ENCODE assay signal across 9 mouse cellular contexts in the genomic region with DNA sequence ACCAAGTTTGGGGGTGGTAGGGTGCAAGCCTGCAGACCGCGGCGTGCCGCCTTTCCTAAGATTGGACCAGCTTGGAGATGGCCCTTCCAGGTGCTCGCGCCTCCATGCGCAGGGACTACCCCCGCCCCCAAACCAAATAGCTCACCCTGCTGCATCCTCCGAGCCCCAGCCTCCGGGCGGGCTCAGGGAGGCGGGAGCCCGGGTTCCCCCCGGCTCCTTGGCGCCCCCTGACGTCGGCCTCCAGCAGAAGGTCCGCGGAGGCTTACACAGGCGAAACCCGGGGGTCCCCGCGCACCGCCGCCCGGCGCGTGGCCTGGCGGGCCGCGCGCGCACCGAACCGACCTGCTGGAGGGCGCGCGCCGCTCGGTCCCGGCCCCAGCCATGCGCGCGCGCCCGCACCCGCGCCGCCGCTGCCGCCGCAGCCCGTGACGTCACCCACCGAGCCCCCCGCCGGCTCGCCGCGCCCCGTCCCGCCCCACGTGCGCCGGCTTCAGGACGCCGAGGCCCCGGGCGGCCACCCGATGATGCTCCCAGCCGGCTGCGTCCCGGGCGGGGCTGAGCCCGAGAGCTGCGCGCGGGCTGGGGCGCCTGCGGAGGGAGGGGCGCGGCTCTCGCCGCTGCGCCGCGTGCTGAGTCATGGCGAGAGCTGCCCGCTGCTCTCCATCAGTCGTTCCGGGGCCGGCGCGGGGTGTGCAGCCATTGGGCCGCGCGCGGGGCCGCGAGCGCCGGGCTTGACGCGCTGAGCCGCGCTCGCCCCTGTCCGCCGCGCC. TPM values are rescaled to one million over a fixed set of nuclear protein-coding genes. Genes with fewer than 3 reads are reported as not detected.
A peak's percentile ranks its signal among the peaks of the same experiment; 100 is the strongest.
DNase-seq lines count a peak whose midpoint lies in the region; ATAC-seq and TF ChIP-seq lines count a peak whose summit lies in the region.
"Had no signal": no experiment of that assay in that cellular context is flagged by ENCODE, and none has a peak within 500 bp of the region (broad histone marks: within the 10 kb centered on the region; RNA-seq: fewer than 3 reads in every experiment).

A gene (minus strand): TSS at position 396 of the 770 bp plus-strand sequence.

- peak; percentile 90 for ATAC-seq in hindbrain, embryonic 16.5 days
- peak; percentile 56 for ATAC-seq in megakaryocyte progenitor cell, adult 5-6 weeks (replicated peaks; ENCODE audit: poor library complexity)

- 0 out of 2 replicates have a peak, but pooled peaks cover 1% of the 10 kb centered on the region for H3K36me3 ChIP-seq in hindbrain, embryonic 16.5 days (ENCODE audit: control insufficient read depth, insufficient read depth, low read length)
- H3K36me3 ChIP-seq in small intestine, adult 2 months (ENCODE audit: control insufficient read depth, insufficient read depth, low read length): no peaks in the 10 kb centered on the region
- H3K36me3 ChIP-seq: G1E had no signal

- DNase-seq in ovary, adult 18-20 months (ENCODE audit: low spot score): peak; percentile 46
- DNase-seq in ovary, postnatal 10 days (ENCODE audit: low spot score): no peak
- peak; percentile 67 for DNase-seq in embryo, embryonic 10 days (ENCODE audit: low spot score)
- peak; percentile 33 to 44 for DNase-seq in gastrocnemius, adult 8-10 months (ENCODE audit: low spot score in 2 of 2)
- DNase-seq in left cerebral cortex, postnatal 25 days (ENCODE audit: low spot score in 2 of 2): peak; percentile 79 to 81

- under 1% methylated on average over 49 of the region's 110 CpGs for WGBS in hindbrain, embryonic 16.5 days
- 3% methylated on average over 91 of the region's 110 CpGs for WGBS in small intestine, adult 2 months

- H3K9ac ChIP-seq in hindbrain, embryonic 16.5 days (ENCODE audit: low read depth, low read length): peak within 1 kb of the TSS; percentile 86

- peaks cover 23% of the 10 kb centered on the region for H3K4me1 ChIP-seq in hindbrain, embryonic 16.5 days (ENCODE audit: control insufficient read depth, insufficient read depth, low read depth, low read length)
- H3K4me1 ChIP-seq in small intestine, adult 2 months (ENCODE audit: control insufficient read depth, insufficient read depth, insufficient read length, low read length): 0 out of 2 replicates have a peak, but pooled peaks cover 3% of the 10 kb centered on the region

- intact Hi-C loops in left cerebral cortex, postnatal 25 days (cut with DNase I): loop anchor here (1.0 to 5.0 kb wide), 2 partner anchors 40 to 59 kb away; no protein-coding TSS in a partner anchor

- H3K4me3 ChIP-seq in hindbrain, embryonic 16.5 days (ENCODE audit: low read length): peak within 1 kb of the TSS; percentile 75
- peak within 1 kb of the TSS; percentile 60 for H3K4me3 ChIP-seq in small intestine, adult 2 months (ENCODE audit: low read depth, low read length)

- H3K9me3 ChIP-seq in hindbrain, embryonic 16.5 days (ENCODE audit: control insufficient read depth, low read length): no peaks in the 10 kb centered on the region

- H3K27me3 ChIP-seq in hindbrain, embryonic 16.5 days (replicated peaks; ENCODE audit: control insufficient read depth, insufficient read depth, low read length): no peaks in the 10 kb centered on the region
- peaks cover 18% of the 10 kb centered on the region for H3K27me3 ChIP-seq in small intestine, adult 2 months (ENCODE audit: control insufficient read depth, insufficient read depth, low read length)

- TF ChIP-seq CTCF in small intestine, adult 2 months (IDR thresholded peaks at IDR 0.05; ENCODE audit: extremely low read depth, insufficient read length, insufficient replicate concordance, low read depth, low read length): no peak

- H3K4me2 ChIP-seq in hindbrain, embryonic 16.5 days (ENCODE audit: low read length): peak within 1 kb of the TSS; percentile 79

- TF ChIP-seq POLR2A in small intestine, adult 2 months (IDR thresholded peaks at IDR 0.05; ENCODE audit: low read depth, low read length): no peak

- peak within 1 kb of the TSS; percentile 90 for H3K27ac ChIP-seq in hindbrain, embryonic 16.5 days (ENCODE audit: low read depth, low read length)
- H3K27ac ChIP-seq in small intestine, adult 2 months (ENCODE audit: insufficient read depth, low read depth, low read length): no peak within 1 kb of the TSS

RNA-seq across cellular contexts. Expression of the gene that starts here (rescaled TPM):
- total RNA-seq in gastrocnemius, adult 8-10 months (2022): 1 to 10 TPM; 2.6 to 5.1 (median 4.2) TPM
- 74.4 and 92.8 TPM in 2 replicates for polyA plus RNA-seq in hindbrain, embryonic 16.5 days (2015; fragmentation: Nextera tagmentation; extraction: Ambion mirVana)
- 100 to 1,000 TPM; 123 to 127 TPM for total RNA-seq in left cerebral cortex, postnatal 25 days (2021)
- total RNA-seq in megakaryocyte progenitor cell, adult 5-6 weeks (2015): not detected in 2 replicates
- total RNA-seq in megakaryocyte progenitor cell, adult 5-6 weeks (2017): not detected in 2 replicates
- polyA plus RNA-seq in small intestine, adult 2 months (2012; rRNA removed): 0.08 and 0.14 TPM in 2 replicates
- total RNA-seq: G1E had no signal
- polyA plus RNA-seq: G1E had no signal

Comparison
In these comparisons a context has a peak if more than half of its experiments do, and no peak if none do; other contexts are left out.
1. RNA of the gene that starts here (total RNA-seq): 123 to 127 TPM in left cerebral cortex, postnatal 25 days; 2.6 to 5.1 TPM in gastrocnemius, adult 8-10 months and not detected in megakaryocyte progenitor cell, adult 5-6 weeks; every median in the first group is over 10 times any median in the second.
2. RNA of the gene that starts here (polyA plus RNA-seq): 74.4 to 92.8 TPM in hindbrain, embryonic 16.5 days; 0.08 to 0.14 TPM in small intestine, adult 2 months; every median in the first group is over 10 times any median in the second.
3. Peak in ATAC-seq in megakaryocyte progenitor cell, adult 5-6 weeks; RNA of the gene not detected or under 1 TPM.